Mouse (Mus musculus) thymus, adult 2 months (tissue): ENCODE results near the gene Nptxr.

Source experiments
- CTCF ChIP-seq: fragments of 200-500 bp; IDR thresholded peaks from 2 replicates; pipeline ENCODE4 v1.5.1; 2012; ENCODE audit warnings: mild to moderate bottlenecking, control low read depth, low read length, moderate library complexity, borderline replicate concordance; ENCODE audit not compliant: control insufficient read depth, poor library complexity, insufficient read depth; ENCODE audit errors: extremely low read depth
- POLR2A ChIP-seq: fragments of 200-500 bp; IDR thresholded peaks from 2 replicates; pipeline ENCODE4 v1.6.1; 2012; ENCODE audit warnings: mild to moderate bottlenecking, low read length, control low read depth, moderate library complexity; ENCODE audit not compliant: control insufficient read depth, poor library complexity, insufficient read depth; ENCODE audit errors: extremely low read depth

DNA sequence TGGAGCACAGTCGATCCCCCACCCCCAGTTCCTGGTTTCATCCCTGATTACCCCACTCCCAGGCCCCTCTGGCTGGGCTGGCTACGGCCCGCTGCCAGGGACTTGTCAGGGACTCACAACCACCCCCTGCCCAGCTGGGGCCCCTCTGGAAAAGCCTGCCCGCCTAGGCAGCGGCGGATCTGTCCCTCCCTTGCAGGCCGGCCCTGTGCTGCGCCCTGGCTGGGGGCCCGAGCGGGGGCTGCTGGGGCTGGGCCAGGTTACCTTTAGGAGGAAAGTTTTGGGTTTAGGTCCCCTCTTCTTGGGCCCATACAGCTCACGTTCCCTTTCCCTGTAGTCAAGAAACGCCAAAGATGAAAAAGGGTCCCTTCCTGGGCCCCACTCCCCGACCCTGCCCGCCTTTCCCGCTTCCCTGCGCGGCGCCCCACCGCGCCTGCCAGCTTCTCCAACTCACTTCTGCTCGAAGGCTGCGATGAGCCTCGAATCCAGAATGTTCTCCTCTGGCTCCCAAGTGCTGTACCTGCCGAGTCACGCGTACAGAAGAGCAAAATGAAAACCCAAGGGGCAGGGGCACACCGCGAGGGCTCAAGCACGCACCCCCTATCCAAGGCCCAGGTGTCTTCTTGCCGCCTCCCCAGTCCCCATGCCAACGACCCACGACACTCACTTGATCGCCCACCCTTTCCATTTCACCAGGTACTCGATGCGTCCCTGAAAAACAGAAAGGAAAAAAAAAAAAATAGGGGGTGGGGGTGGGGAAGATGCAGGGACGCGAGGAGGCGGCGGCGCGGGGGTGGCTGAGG is 28.9 kb upstream of the Nptxr start:
- TF ChIP-seq CTCF: no peak; the same call in 1 of the 2 replicates
- no peak for TF ChIP-seq POLR2A
